Mouse (Mus musculus) embryo, embryonic 10.5 days (tissue): ENCODE measurements around the gene Mrps2.

Experiments
- DNase-seq: peaks from one replicate; pipeline ENCODE4 v3.0.0-alpha.2; 2015; ENCODE audit warnings: low spot score

The Mrps2 gene

GRCm38 (mm10) chr2:28520581-28520980, 52.7 kb downstream of the Mrps2 start:
- no peak for DNase-seq
